Mouse (Mus musculus): ENCODE data around the gene Ptprs. TPM values are rescaled to one million over a fixed set of nuclear protein-coding genes. Genes with fewer than 3 reads are reported as not detected.

Ptprs gene
- polyA plus RNA-seq, 1 experiment from 2014 or later, result 5.3 TPM

GRCm38 (mm10) chr17:56464817-56465216 is 11.5 kb downstream of the Ptprs start:
- H3K4me1 ChIP-seq (ENCODE audit: control insufficient read depth, low read depth, low read length), result peaks cover 13% of the 10 kb centered on the region
- H3K36me3 ChIP-seq (ENCODE audit: control insufficient read depth, insufficient read depth), result no peaks in the 10 kb centered on the region
- H3K9ac ChIP-seq (ENCODE audit: low read depth, low read length), result no peak overlapping the region
- H3K27ac ChIP-seq (ENCODE audit: low read length), result no peak overlapping the region
- H3K27me3 ChIP-seq (ENCODE audit: control insufficient read depth, insufficient read depth, low read depth, low read length), result peaks cover 6% of the 10 kb centered on the region
- no peak for ATAC-seq (ENCODE audit: low read depth)
- H3K4me3 ChIP-seq (ENCODE audit: low read depth, low read length), result no peak overlapping the region
- 56% methylated on average over 7 of the region's 7 CpGs for WGBS (ENCODE audit: insufficient replicate concordance)
- no peaks in the 10 kb centered on the region; the same call in 1 of the 2 replicates for H3K9me3 ChIP-seq (replicated peaks; ENCODE audit: control insufficient read depth, low read length)
- no peak overlapping the region for H3K4me2 ChIP-seq (ENCODE audit: low read depth, low read length)

- Histone ChIP-seq H3K4me1 (ENCODE audit: control insufficient read depth, low read depth, low read length) (peaks cover 13% of the 10 kb centered on the region), H3K9me3 (replicated peaks; ENCODE audit: control insufficient read depth, low read length) (no peaks in the 10 kb centered on the region; the same call in 1 of the 2 replicates), H3K4me3 (ENCODE audit: low read depth, low read length) (no peak overlapping the region), H3K36me3 (ENCODE audit: control insufficient read depth, insufficient read depth) (no peaks in the 10 kb centered on the region), H3K27me3 (ENCODE audit: control insufficient read depth, insufficient read depth, low read depth, low read length) (peaks cover 3% of the 10 kb centered on the region), H3K4me2 (ENCODE audit: low read depth, low read length) (no peak overlapping the region), H3K27ac (ENCODE audit: low read length) (no peak overlapping the region), H3K9ac (ENCODE audit: low read depth, low read length) (no peak overlapping the region)
- no peak for ATAC-seq (ENCODE audit: low read depth)
- WGBS (ENCODE audit: insufficient replicate concordance), result 58% methylated on average over 2 of the region's 2 CpGs
These were observed 11.9 kb downstream of the Ptprs start for GRCm38 (mm10) chr17:56464345-56464744.

- 27% methylated on average over 1 of the region's 1 CpGs for WGBS (ENCODE audit: insufficient replicate concordance)
- Histone ChIP-seq H3K4me3 (ENCODE audit: low read depth, low read length) (no peak overlapping the region), H3K27me3 (ENCODE audit: control insufficient read depth, insufficient read depth, low read depth, low read length) (peaks cover 2% of the 10 kb centered on the region), H3K27ac (ENCODE audit: low read length) (no peak overlapping the region), H3K9ac (ENCODE audit: low read depth, low read length) (no peak overlapping the region), H3K36me3 (ENCODE audit: control insufficient read depth, insufficient read depth) (no peaks in the 10 kb centered on the region), H3K4me2 (ENCODE audit: low read depth, low read length) (no peak overlapping the region), H3K4me1 (ENCODE audit: control insufficient read depth, low read depth, low read length) (peaks cover 13% of the 10 kb centered on the region), H3K9me3 (replicated peaks; ENCODE audit: control insufficient read depth, low read length) (no peaks in the 10 kb centered on the region; the same call in 1 of the 2 replicates)
- no peak for ATAC-seq (ENCODE audit: low read depth)
These were observed 12.8 kb downstream of the Ptprs start for GRCm38 (mm10) chr17:56463500-56463899.

GRCm38 (mm10) chr17:56462835-56463455 is 13.3 kb downstream of the Ptprs start:
- Histone ChIP-seq H3K4me2 (ENCODE audit: low read depth, low read length) (peak overlapping the region; percentile 84), H3K4me3 (ENCODE audit: low read depth, low read length) (peak overlapping the region; percentile 67), H3K27me3 (ENCODE audit: control insufficient read depth, insufficient read depth, low read depth, low read length) (peaks cover 2% of the 10 kb centered on the region; the same call in 1 of the 2 replicates), H3K27ac (ENCODE audit: low read length) (no peak overlapping the region), H3K9ac (ENCODE audit: low read depth, low read length) (peak overlapping the region; percentile 12; the same call in 1 of the 2 replicates), H3K9me3 (replicated peaks; ENCODE audit: control insufficient read depth, low read length) (no peaks in the 10 kb centered on the region), H3K4me1 (ENCODE audit: control insufficient read depth, low read depth, low read length) (peaks cover 13% of the 10 kb centered on the region), H3K36me3 (ENCODE audit: control insufficient read depth, insufficient read depth) (no peaks in the 10 kb centered on the region)
- 10% methylated on average over 17 of the region's 17 CpGs for WGBS (ENCODE audit: insufficient replicate concordance)
- no peak for ATAC-seq (ENCODE audit: low read depth)

- Histone ChIP-seq H3K27ac (ENCODE audit: low read length) (peak overlapping the region; percentile 74), H3K9ac (ENCODE audit: low read depth, low read length) (peak overlapping the region; percentile 68), H3K4me1 (ENCODE audit: control insufficient read depth, low read depth, low read length) (peaks cover 13% of the 10 kb centered on the region), H3K4me3 (ENCODE audit: low read depth, low read length) (peak overlapping the region; percentile 67), H3K4me2 (ENCODE audit: low read depth, low read length) (peak overlapping the region; percentile 84), H3K9me3 (replicated peaks; ENCODE audit: control insufficient read depth, low read length) (no peaks in the 10 kb centered on the region), H3K36me3 (ENCODE audit: control insufficient read depth, insufficient read depth) (no peaks in the 10 kb centered on the region), H3K27me3 (ENCODE audit: control insufficient read depth, insufficient read depth, low read depth, low read length) (peaks cover 2% of the 10 kb centered on the region; the same call in 1 of the 2 replicates)
- ATAC-seq (ENCODE audit: low read depth), result peak; percentile 87
- WGBS (ENCODE audit: insufficient replicate concordance), result under 1% methylated on average over 77 of the region's 77 CpGs
These were observed 14.2 kb downstream of the Ptprs start for GRCm38 (mm10) chr17:56461771-56462743.

GRCm38 (mm10) chr17:56460876-56461275 is 15.4 kb downstream of the Ptprs start:
- 41% methylated on average over 6 of the region's 6 CpGs for WGBS (ENCODE audit: insufficient replicate concordance)
- no peak for ATAC-seq (ENCODE audit: low read depth)

GRCm38 (mm10) chr17:56457442-56457841 is 18.8 kb downstream of the Ptprs start:
- no peaks in the 10 kb centered on the region for H3K36me3 ChIP-seq (ENCODE audit: control insufficient read depth, insufficient read depth)
- ATAC-seq (ENCODE audit: low read depth), result no peak
- no peak overlapping the region for H3K4me3 ChIP-seq (ENCODE audit: low read depth, low read length)
- H3K4me2 ChIP-seq (ENCODE audit: low read depth, low read length), result no peak overlapping the region
- WGBS (ENCODE audit: insufficient replicate concordance), result 69% methylated on average over 1 of the region's 1 CpGs
- peaks cover 8% of the 10 kb centered on the region for H3K4me1 ChIP-seq (ENCODE audit: control insufficient read depth, low read depth, low read length)
- H3K27ac ChIP-seq (ENCODE audit: low read length), result no peak overlapping the region
- no peaks in the 10 kb centered on the region for H3K27me3 ChIP-seq (ENCODE audit: control insufficient read depth, insufficient read depth, low read depth, low read length)
- H3K9me3 ChIP-seq (replicated peaks; ENCODE audit: control insufficient read depth, low read length), result no peaks in the 10 kb centered on the region
- no peak overlapping the region for H3K9ac ChIP-seq (ENCODE audit: low read depth, low read length)

More at GRCm38 (mm10) chr17:56460876-56461275, 15.4 kb downstream of the Ptprs start:
- Histone ChIP-seq H3K27ac (ENCODE audit: low read length) (no peak overlapping the region), H3K36me3 (ENCODE audit: control insufficient read depth, insufficient read depth) (no peaks in the 10 kb centered on the region), H3K9me3 (replicated peaks; ENCODE audit: control insufficient read depth, low read length) (no peaks in the 10 kb centered on the region), H3K27me3 (ENCODE audit: control insufficient read depth, insufficient read depth, low read depth, low read length) (peaks cover 2% of the 10 kb centered on the region; the same call in 1 of the 2 replicates), H3K4me2 (ENCODE audit: low read depth, low read length) (peak overlapping the region; percentile 84), H3K4me3 (ENCODE audit: low read depth, low read length) (peak overlapping the region; percentile 67), H3K9ac (ENCODE audit: low read depth, low read length) (no peak overlapping the region), H3K4me1 (ENCODE audit: control insufficient read depth, low read depth, low read length) (peaks cover 13% of the 10 kb centered on the region)

- H3K36me3 ChIP-seq (ENCODE audit: control insufficient read depth, insufficient read depth), result no peaks in the 10 kb centered on the region
- H3K9ac ChIP-seq (ENCODE audit: low read depth, low read length), result no peak overlapping the region
- H3K9me3 ChIP-seq (replicated peaks; ENCODE audit: control insufficient read depth, low read length), result no peaks in the 10 kb centered on the region
- ATAC-seq (ENCODE audit: low read depth), result no peak
- H3K4me1 ChIP-seq (ENCODE audit: control insufficient read depth, low read depth, low read length), result peaks cover 4% of the 10 kb centered on the region
- no peak overlapping the region for H3K4me3 ChIP-seq (ENCODE audit: low read depth, low read length)
- no peaks in the 10 kb centered on the region for H3K27me3 ChIP-seq (ENCODE audit: control insufficient read depth, insufficient read depth, low read depth, low read length)
- H3K4me2 ChIP-seq (ENCODE audit: low read depth, low read length), result no peak overlapping the region
- H3K27ac ChIP-seq (ENCODE audit: low read length), result no peak overlapping the region
- 69% methylated on average over 5 of the region's 5 CpGs for WGBS (ENCODE audit: insufficient replicate concordance)
These were observed 19.9 kb downstream of the Ptprs start for GRCm38 (mm10) chr17:56456353-56456752.
